In the genomic region with DNA sequence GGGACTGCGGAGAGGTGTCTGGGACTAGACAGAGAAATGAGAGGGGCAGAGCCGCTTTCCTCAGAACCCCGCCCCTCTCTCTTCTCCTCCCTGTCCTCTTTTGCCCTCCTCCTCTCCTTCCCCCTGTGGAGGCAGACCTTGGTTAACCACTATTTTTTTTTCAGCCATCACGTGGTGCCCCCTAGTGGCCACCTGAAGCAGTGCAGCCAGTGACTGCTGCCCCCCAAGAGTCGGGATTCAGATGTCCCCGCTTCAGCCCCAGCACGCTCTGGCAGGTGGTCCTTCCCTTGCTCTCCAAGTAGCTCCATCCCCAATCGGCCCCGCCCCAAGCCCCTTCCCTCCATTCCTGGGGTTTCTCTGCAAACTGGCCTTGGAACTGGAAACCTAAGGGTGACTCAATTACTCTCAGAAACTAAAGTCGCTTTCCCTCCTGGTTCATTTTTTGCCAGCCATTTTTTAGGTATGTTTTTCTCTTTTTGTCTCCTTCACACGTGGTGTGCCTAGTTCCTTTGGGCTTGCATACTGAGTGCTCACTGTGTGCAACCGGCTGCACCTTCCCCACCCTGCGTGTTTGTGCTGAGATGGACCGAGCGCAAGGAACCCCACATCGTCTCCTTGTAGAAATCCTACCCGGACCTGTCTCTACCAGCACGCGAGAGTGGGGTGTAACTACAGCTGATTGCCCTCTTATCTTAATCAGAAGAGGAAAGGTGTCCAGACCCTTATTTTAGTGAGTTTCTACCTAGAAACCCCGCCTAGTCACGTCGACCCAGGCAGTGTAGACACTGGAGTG, we compare ENCODE assay signal across 9 mouse cellular contexts. TPM values are rescaled to one million over a fixed set of nuclear protein-coding genes. Genes with fewer than 3 reads are reported as not detected.
DNase-seq lines count a peak whose midpoint lies in the region; ATAC-seq lines count a peak whose summit lies in the region.
"Had no signal": no experiment of that assay in that cellular context is flagged by ENCODE, and none has a peak within 500 bp of the region (broad histone marks: within the 10 kb centered on the region; RNA-seq: fewer than 3 reads in every experiment).

No protein-coding gene starts in this region.

- H3K27me3 ChIP-seq in forebrain, embryonic 16.5 days (replicated peaks; ENCODE audit: control insufficient read depth, insufficient read depth, low read length), result peaks cover 9% of the 10 kb centered on the region
- no peaks in the 10 kb centered on the region for H3K27me3 ChIP-seq in midbrain, embryonic 14.5 days (ENCODE audit: control insufficient read depth, insufficient read depth, low read length)

- DNase-seq in heart, adult 11 months, result peak; percentile 88
- no peak for DNase-seq in heart, adult 18-20 months
- peak; percentile 20 for DNase-seq in urinary bladder, postnatal 25 days (ENCODE audit: low spot score)
- no peak for DNase-seq in urinary bladder, postnatal 10 days (ENCODE audit: low spot score)
- DNase-seq in midbrain, embryonic 14.5 days, result peak; percentile 60
- peak; percentile 65 for DNase-seq in thymus, postnatal 4 days
- DNase-seq in cerebellum, adult 11-12 months, result no peak

- ATAC-seq in forebrain, embryonic 16.5 days, result no peak
- no peak for ATAC-seq in midbrain, embryonic 14.5 days (ENCODE audit: low FRiP score, low TSS enrichment)

- H3K36me3 ChIP-seq in forebrain, embryonic 16.5 days (ENCODE audit: control insufficient read depth, insufficient read depth), result no peaks in the 10 kb centered on the region
- no peaks in the 10 kb centered on the region for H3K36me3 ChIP-seq in midbrain, embryonic 14.5 days (ENCODE audit: control insufficient read depth, insufficient read depth, low read length)

- peaks cover 17% of the 10 kb centered on the region for H3K4me1 ChIP-seq in forebrain, embryonic 16.5 days (replicated peaks; ENCODE audit: control insufficient read depth, insufficient read depth, low read length)
- H3K4me1 ChIP-seq in midbrain, embryonic 14.5 days (ENCODE audit: control insufficient read depth, insufficient read depth, low read length), result peaks cover 9% of the 10 kb centered on the region

- H3K27ac ChIP-seq in forebrain, embryonic 16.5 days (ENCODE audit: low read length), result no peak overlapping the region
- no peak overlapping the region for H3K27ac ChIP-seq in midbrain, embryonic 14.5 days (replicated peaks; ENCODE audit: low read depth, low read length)

- 8% methylated on average over 21 of the region's 22 CpGs for WGBS in forebrain, embryonic 16.5 days
- WGBS in midbrain, embryonic 14.5 days, result 7% methylated on average over 22 of the region's 22 CpGs

- peak overlapping the region; percentile 61 for H3K4me2 ChIP-seq in forebrain, embryonic 16.5 days (ENCODE audit: low read length)
- peak overlapping the region; percentile 76 for H3K4me2 ChIP-seq in midbrain, embryonic 14.5 days (ENCODE audit: low read length)

- peak overlapping the region; percentile 61 for H3K4me3 ChIP-seq in forebrain, embryonic 16.5 days (replicated peaks; ENCODE audit: low read length)
- H3K4me3 ChIP-seq in midbrain, embryonic 14.5 days (replicated peaks; ENCODE audit: low read depth, low read length), result peak overlapping the region; percentile 70
- H3K4me3 ChIP-seq: myocyte had no signal

- H3K9ac ChIP-seq in forebrain, embryonic 16.5 days (replicated peaks; ENCODE audit: low read depth, low read length), result peak overlapping the region; percentile 4; the same call in 1 of the 2 replicates
- H3K9ac ChIP-seq in midbrain, embryonic 14.5 days (replicated peaks; ENCODE audit: low read length), result no peak overlapping the region; the same call in 1 of the 2 replicates

- H3K9me3 ChIP-seq in forebrain, embryonic 16.5 days (ENCODE audit: control insufficient read depth, low read length), result no peaks in the 10 kb centered on the region
- no peaks in the 10 kb centered on the region for H3K9me3 ChIP-seq in midbrain, embryonic 14.5 days (ENCODE audit: control insufficient read depth, low read length)

RNA-seq across cellular contexts. Expression of gene Olfm2, which starts 2.0 kb away (rescaled TPM):
- under 1 TPM in 1 of 2 experiments, not detected in 1; 0.31 TPM for total RNA-seq in heart, adult 18-20 months (2021)
- 143 and 173 TPM in 2 replicates for polyA plus RNA-seq in forebrain, embryonic 16.5 days (2015; fragmentation: Nextera tagmentation; extraction: Ambion mirVana)
- 143 and 173 TPM in 2 replicates for polyA plus RNA-seq in midbrain, embryonic 14.5 days (2014; fragmentation: Nextera tagmentation; extraction: Ambion mirVana)

Comparison
In these comparisons a context has a peak if more than half of its experiments do, and no peak if none do; other contexts are left out.
1. DNase-seq: peak in heart, adult 11 months (single experiment), urinary bladder, postnatal 25 days (single experiment), midbrain, embryonic 14.5 days (single experiment) and thymus, postnatal 4 days (single experiment); none in heart, adult 18-20 months (0 of 2), urinary bladder, postnatal 10 days (single experiment) and cerebellum, adult 11-12 months (single experiment).